Mouse (Mus musculus) liver, postnatal 0 days (tissue): ENCODE results near the gene Ino80e.

Experiments used
- CTCF ChIP-seq: sonication (generic); IDR thresholded peaks from 2 replicates; pipeline ENCODE4 v1.5.1; 2016; ENCODE audit warnings: antibody characterized with exemption, low read depth
- EP300 ChIP-seq: IDR thresholded peaks from 2 replicates; pipeline ENCODE4 v1.6.1; 2016; ENCODE audit warnings: antibody characterized with exemption, low read depth, mild to moderate bottlenecking

DNA sequence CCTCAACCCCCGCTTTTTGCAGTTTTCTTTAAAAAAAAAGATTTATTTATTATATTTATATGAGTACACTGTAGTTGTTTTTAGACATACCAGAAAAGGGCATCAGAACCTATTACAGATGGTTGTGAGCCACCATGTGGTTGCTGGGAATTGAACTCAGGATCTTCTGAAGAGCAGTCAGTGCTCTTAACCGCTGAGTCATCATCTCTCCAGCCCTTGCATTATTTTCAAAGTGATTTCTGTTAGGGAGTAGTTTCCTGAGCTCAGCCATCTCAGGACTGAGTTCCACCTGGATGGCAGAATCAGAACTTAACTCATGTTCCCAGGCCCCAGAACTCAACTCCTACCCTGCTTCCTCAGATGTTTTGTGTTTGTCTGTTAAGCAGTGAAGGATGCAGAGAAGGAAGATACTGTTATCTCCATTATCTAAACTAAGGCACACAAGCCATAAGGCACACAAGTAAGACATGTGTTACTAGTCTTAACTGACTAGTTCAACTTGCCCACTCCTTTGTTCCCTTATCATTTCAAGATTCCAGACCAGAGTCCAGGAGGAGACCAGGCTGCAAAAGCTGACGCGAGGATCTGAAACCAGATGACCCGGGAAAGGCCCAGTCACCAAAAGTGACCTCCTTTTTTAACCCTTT, 52.3 kb downstream of the Ino80e start:
- TF ChIP-seq CTCF (no peak), EP300 (no peak)
